Mouse (Mus musculus) liver, embryonic 14.5 days (tissue): ENCODE measurements around the gene Dstn. TPM values are rescaled to one million over a fixed set of nuclear protein-coding genes. Genes with fewer than 3 reads are reported as not detected.

ENCODE experiments used
- ATAC-seq: fragments of 200-750 bp; cut with Nextera tagmentation; 2 replicates; pipeline ENCODE4 v1.8.0; 2017; ENCODE audit warnings: moderate number of reproducible peaks, mild to moderate bottlenecking, moderate library complexity; ENCODE audit not compliant: insufficient read depth
- DNase-seq, 3 experiments: peaks; one replicate each; pipeline ENCODE4 v3.0.0-alpha.2; 2012 to 2013; ENCODE audit warnings: low read depth in 3 of 3, low spot score in 3 of 3
- H3K27ac ChIP-seq: fragments of 300-500 bp; sonication (generic); 2 replicates; pipeline ENCODE4 v1.5.1; 2014; ENCODE audit warnings: moderate library complexity, mild to moderate bottlenecking, control low read depth, inconsistent platforms
- H3K27me3 ChIP-seq: fragments of 300-500 bp; sonication (generic); 2 replicates; pipeline ENCODE4 v1.6.1; 2014; ENCODE audit warnings: mild to moderate bottlenecking, low read length, moderate library complexity; ENCODE audit not compliant: control insufficient read depth, insufficient read depth
- H3K36me3 ChIP-seq: fragments of 300-500 bp; sonication (generic); replicated peaks from 2 replicates; pipeline ENCODE4 v1.6.1; 2014; ENCODE audit warnings: low read depth; ENCODE audit not compliant: control insufficient read depth, insufficient read depth
- H3K4me1 ChIP-seq, 2 experiments: fragments of 200-500 bp in 1 of 2; fragments of 300-500 bp in 1 of 2; sonication (generic) in 1 of 2; replicated peaks; 2 replicates each; pipeline ENCODE4 v1.6.1; 2012 to 2014; ENCODE audit warnings: antibody characterized with exemption in 1 of 2, inconsistent platforms in 1 of 2, low read length in 1 of 2; ENCODE audit not compliant: control insufficient read depth in 2 of 2, insufficient read depth in 2 of 2
- H3K4me2 ChIP-seq: fragments of 300-500 bp; sonication (generic); 2 replicates; pipeline ENCODE4 v1.6.1; 2014; ENCODE audit warnings: low read depth, mild to moderate bottlenecking, control low read depth, moderate library complexity
- H3K4me3 ChIP-seq, 2 experiments: fragments of 200-500 bp in 1 of 2; fragments of 300-500 bp in 1 of 2; sonication (generic) in 1 of 2; 2 replicates each; pipeline ENCODE4 v1.5.1; 2012 to 2014; ENCODE audit warnings: low read depth in 2 of 2, low read length in 2 of 2, mild to moderate bottlenecking in 2 of 2, control low read depth in 1 of 2, inconsistent platforms in 1 of 2, moderate library complexity in 1 of 2; ENCODE audit not compliant: insufficient read depth in 1 of 2
- H3K9ac ChIP-seq: fragments of 300-500 bp; sonication (generic); replicated peaks from 2 replicates; pipeline ENCODE4 v1.6.1; 2014; ENCODE audit warnings: mild to moderate bottlenecking, control low read depth, moderate library complexity
- H3K9me3 ChIP-seq: fragments of 300-500 bp; sonication (generic); 2 replicates; pipeline ENCODE4 v1.6.1; 2016; ENCODE audit warnings: low read length, mixed read lengths; ENCODE audit not compliant: control insufficient read depth
- CTCF ChIP-seq: IDR thresholded peaks from 2 replicates; pipeline ENCODE4 v1.5.1; 2016; ENCODE audit warnings: antibody characterized with exemption, low read depth, control low read depth
- EP300 ChIP-seq: IDR thresholded peaks from 2 replicates; pipeline ENCODE4 v1.6.1; 2016; ENCODE audit warnings: antibody characterized with exemption, low read depth
- WGBS: fragments of 180-500 bp; shearing (Covaris S2); extraction: QIAGEN DNeasy Blood & Tissue Kit; methylation state at CpG from one replicate; pipeline ENCODE4 v1.1.7; 2014; ENCODE audit not compliant: insufficient replicate concordance; 5-methylcytosine and 5-hydroxymethylcytosine counted together
- polyA plus RNA-seq, 2 experiments: library from polyadenylated mRNA; depleted of rRNA in 1 of 2; stranded (reverse) in 1 of 2; unstranded in 1 of 2; fragments of >200 nt; fragmentation: Nextera tagmentation in 1 of 2; extraction: Ambion mirVana in 1 of 2; gene quantifications; 2 replicates each; pipeline versions ENCODE4 v1.2.1 to v1.2.3; 2012 to 2014

The Dstn gene
- polyA plus RNA-seq, 2 experiments, result 33.1 to 129 TPM

DNA sequence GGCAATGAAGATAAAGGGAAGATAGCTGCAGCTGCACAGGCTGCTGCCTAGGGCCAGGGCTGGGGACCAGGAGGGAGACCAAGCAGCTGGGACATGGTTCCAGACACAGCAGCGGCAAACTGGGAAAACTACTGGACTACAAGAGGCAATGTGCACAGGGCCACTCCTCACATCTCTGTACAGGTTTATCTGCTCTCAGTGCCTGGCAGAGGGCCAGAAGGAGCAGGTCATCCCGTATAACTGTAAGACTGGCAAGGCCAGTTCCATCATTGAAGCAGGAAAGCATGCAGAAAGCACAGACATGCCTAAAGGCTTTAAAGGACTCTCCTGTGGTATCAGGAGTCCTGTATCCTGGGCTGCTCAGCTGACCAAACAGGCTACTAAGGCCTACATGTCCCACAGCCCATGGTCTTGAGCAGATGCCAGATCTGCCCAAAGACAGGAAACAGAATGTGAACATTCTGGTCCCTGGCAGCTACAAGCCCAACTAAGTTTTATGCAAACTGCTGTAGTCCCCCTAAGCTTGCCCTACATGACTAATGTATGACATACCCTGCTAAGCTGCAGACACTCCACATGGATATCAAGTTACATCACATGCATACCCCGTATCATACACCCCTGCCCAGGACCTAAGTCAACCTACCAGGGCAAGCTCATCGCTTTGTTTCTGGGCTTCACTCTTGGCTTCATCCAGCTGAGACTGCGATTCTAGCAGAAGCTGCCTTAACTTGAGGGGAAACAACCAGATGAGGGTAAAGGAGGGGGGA lies 36.6 kb downstream of the Dstn start:
- H3K36me3 ChIP-seq, result peaks cover 46% of the 10 kb centered on the region
- H3K27ac ChIP-seq, result no peak overlapping the region
- H3K9me3 ChIP-seq, result no peaks in the 10 kb centered on the region
- TF ChIP-seq EP300 (no peak), CTCF (no peak)
- ATAC-seq (no peak), DNase-seq (no peak)
- no peak overlapping the region for H3K4me3 ChIP-seq
- no peak overlapping the region for H3K9ac ChIP-seq
- no peaks in the 10 kb centered on the region for H3K27me3 ChIP-seq
- H3K4me2 ChIP-seq, result no peak overlapping the region
- WGBS, result 70% methylated on average over 5 of the region's 5 CpGs
- H3K4me1 ChIP-seq, result no peaks in the 10 kb centered on the region

DNA sequence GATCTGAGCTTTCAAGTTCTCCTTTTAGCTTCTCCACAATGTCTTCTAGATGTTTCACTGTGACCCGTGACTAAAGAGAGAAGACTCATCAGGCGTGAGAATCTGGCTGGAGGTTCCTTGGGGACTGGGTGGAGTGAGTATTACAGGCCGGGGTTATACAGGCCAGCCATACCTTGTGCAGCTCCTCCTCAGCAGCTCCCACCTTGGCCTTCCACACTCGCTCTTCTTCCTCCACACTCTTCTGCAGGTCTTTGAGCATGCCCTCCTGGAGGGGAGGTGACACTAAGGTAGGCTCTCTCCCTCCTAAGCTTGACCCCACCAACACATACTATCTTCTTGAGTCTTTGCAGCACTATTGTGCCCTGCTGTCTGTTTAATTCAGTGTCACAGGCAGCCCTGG lies 38.8 kb downstream of the Dstn start:
- TF ChIP-seq EP300, result no peak
- no peak for TF ChIP-seq CTCF
- H3K9ac ChIP-seq, result no peak overlapping the region
- DNase-seq (no peak), ATAC-seq (no peak)
- no peaks in the 10 kb centered on the region for H3K9me3 ChIP-seq
- H3K4me2 ChIP-seq, result no peak overlapping the region
- H3K4me3 ChIP-seq, result no peak overlapping the region
- H3K27me3 ChIP-seq, result no peaks in the 10 kb centered on the region
- WGBS, result 61% methylated on average over 4 of the region's 4 CpGs
- H3K4me1 ChIP-seq, result no peaks in the 10 kb centered on the region
- no peak overlapping the region for H3K27ac ChIP-seq
- peaks cover 33% of the 10 kb centered on the region for H3K36me3 ChIP-seq

DNA sequence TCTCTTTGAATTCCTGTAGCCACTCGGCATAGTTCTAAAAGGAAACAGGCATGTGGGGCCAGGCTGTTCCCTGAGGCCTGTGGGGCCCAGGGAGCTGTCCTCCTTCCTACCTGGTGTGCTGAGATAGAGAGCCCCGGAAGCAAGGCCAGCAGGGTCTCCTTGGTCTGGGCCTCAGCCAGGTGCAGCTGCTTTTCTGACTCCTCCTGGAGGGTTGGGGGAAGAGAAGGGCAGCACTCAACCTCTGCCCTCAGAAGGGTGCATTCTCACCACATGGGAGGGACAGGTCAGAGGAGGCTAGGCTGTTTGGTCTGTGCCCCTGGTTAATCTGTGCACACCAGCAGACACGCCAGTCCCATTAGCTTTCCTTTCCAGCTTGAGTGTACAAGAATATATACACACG lies 39.9 kb downstream of the Dstn start:
- H3K9me3 ChIP-seq, result no peaks in the 10 kb centered on the region
- no peak overlapping the region for H3K4me2 ChIP-seq
- no peaks in the 10 kb centered on the region for H3K4me1 ChIP-seq
- H3K36me3 ChIP-seq, result peaks cover 26% of the 10 kb centered on the region
- ATAC-seq (no peak), DNase-seq (no peak)
- no peak overlapping the region for H3K27ac ChIP-seq
- H3K27me3 ChIP-seq, result no peaks in the 10 kb centered on the region
- no peak overlapping the region for H3K4me3 ChIP-seq
- WGBS, result 76% methylated on average over 4 of the region's 4 CpGs
- H3K9ac ChIP-seq, result no peak overlapping the region
- TF ChIP-seq CTCF (no peak), EP300 (no peak)

DNA sequence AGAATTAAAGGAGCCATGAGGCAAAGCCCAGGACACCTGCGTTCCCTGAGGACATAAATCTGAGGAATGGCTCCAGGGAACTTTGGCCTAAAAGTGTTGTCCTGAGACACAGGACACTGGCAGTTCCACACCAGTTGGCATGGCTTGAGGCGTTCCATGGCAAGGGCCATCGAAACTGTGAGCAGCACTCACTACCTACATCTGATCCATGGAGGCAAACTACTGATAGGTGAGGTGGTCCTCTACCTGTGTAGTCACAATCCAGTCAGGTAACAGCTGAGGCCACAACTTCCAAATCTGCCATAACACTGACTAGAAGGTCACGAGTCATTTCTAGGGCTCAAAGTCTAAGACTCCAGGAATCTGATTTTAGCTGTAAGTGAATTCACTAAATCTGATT lies 40.6 kb downstream of the Dstn start:
- TF ChIP-seq EP300 (no peak), CTCF (no peak)
- no peak overlapping the region for H3K4me2 ChIP-seq
- peaks cover 25% of the 10 kb centered on the region for H3K36me3 ChIP-seq
- no peak overlapping the region for H3K9ac ChIP-seq
- 79% methylated on average over 4 of the region's 4 CpGs for WGBS
- H3K4me1 ChIP-seq, result no peaks in the 10 kb centered on the region
- no peak overlapping the region for H3K4me3 ChIP-seq
- H3K9me3 ChIP-seq, result no peaks in the 10 kb centered on the region
- DNase-seq (no peak), ATAC-seq (no peak)
- H3K27me3 ChIP-seq, result no peaks in the 10 kb centered on the region
- H3K27ac ChIP-seq, result no peak overlapping the region

DNA sequence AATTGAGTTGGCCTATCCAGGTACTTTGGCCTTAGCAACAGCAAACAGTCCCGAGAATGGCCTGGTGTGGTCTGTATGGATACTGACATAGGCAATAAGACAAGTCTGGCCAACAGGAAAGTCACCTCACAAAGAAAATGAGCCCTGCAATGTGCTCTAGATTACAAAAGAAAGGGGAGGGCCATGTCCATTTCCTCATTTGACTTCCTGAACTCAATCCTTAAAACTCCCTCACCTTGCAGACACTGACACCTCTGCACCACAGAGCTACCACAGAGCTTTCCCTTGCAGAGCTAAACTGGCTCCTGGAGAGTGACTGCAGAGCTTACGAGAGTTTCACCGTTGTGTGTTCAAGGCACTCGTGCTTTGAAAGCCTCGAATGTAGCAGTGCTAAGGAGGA lies 47.1 kb downstream of the Dstn start:
- no peak for TF ChIP-seq EP300
- TF ChIP-seq CTCF, result no peak
- Histone ChIP-seq H3K9me3 (no peaks in the 10 kb centered on the region), H3K27ac (no peak overlapping the region), H3K4me3 (no peak overlapping the region), H3K9ac (no peak overlapping the region), H3K4me2 (no peak overlapping the region), H3K27me3 (no peaks in the 10 kb centered on the region), H3K4me1 (no peaks in the 10 kb centered on the region), H3K36me3 (peaks cover 37% of the 10 kb centered on the region)
- ATAC-seq, result no peak
- 70% methylated on average over 5 of the region's 5 CpGs for WGBS
- DNase-seq, result no peak
